Mouse (Mus musculus): ENCODE results near the gene Olfr1333. TPM values are rescaled to one million over a fixed set of nuclear protein-coding genes. Genes with fewer than 3 reads are reported as not detected.
"Not testable (repeated sequence)": the region's sequence is repeated elsewhere in the genome, so short reads cannot be mapped to it uniquely, and the experiment has no call there.

Gene Olfr1333
- not detected for total RNA-seq (2021)

DNA sequence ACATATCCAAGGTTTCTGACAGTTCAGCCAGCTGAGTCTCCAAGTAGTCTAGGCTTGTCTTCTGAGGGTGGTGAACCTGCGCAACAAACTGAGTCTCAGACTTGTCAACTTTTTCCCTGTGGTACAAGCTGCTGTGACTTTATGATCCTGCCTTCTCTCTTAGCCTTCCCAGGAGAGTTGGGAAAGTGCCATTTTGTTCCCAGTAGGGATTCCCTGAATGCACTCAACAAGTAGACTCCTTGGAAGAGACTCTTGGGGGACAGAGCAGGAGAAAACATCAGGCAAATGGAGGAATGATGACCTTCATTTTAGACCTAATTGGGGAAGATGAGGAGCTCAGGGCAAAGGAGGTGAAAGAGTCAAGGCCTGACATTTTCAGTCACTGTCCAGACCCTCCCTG, at the start of gene Olfr1333:
Gene Olfr1333, minus strand, starts transcription at position 101 of the 400 bp plus-strand sequence.
- intact Hi-C loops (cut with DNase I) = no loop called here
- DNase-seq = no peak

DNA sequence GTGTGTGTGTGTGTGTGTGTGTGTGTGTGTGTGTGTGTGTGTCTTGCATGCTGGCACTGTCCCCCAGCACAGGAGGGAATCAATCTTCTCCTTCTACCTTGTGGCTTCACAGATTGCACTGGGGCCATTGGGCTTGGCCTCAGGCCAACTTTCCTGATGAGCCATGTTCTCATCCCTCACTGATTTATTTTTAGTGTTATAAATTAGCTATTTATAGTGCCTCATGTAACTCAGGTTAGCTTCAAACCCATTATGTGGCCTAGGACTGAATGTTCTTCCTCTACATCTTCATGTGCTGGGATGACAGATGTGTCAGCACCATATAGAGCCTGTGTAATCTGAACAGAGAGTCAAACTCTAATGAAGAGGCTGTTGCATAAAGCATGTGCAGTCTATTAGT, 31.5 kb upstream of the Olfr1333 start:
- DNase-seq = peak; percentile 8 to 11
- intact Hi-C loops (cut with DNase I) = no loop called here

DNA sequence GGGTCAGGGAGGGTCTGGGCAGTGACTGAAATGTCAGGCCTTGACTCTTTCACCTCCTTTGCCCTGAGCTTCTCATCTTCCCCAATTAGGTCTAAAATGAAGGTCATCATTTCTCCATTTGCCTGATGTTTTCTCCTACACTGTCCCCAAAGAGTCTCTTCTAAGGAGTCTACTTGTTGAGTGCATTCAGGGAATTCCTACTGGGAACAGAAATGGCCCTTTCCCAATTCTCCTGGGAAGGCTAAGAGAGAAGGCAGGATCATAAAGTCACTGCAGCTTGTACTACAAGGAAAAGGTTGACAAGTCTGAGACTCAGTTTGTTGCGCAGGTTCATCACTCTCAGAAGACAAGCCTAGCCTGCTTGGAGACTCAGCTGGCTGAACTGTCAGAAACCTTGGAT, 28.3 kb upstream of the Olfr1333 start, which contains the start of gene Olfr1331:
Gene Olfr1331, plus strand, starts transcription at position 301 of the 400 bp plus-strand sequence.
- no peak for DNase-seq
- intact Hi-C loops (cut with DNase I) = no loop called here

DNA sequence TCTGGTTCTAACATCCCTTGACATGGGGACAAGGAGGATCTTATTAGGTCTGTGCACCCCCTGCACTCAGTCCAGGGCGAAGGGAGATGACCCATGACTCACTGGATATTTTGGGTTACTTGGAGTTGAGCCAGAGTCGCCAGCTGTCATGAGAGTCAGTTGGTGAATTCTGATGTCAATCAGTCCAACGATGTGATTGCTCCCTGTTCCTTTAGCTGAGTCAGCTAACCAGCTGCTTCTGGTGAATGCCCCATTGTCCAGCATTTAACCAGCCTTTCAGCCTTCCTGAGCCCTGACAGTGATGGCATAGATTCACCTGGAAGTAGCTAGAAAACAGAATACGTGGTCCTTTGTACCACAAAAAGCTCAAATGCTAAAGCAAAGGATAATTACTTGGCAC, 26.6 kb upstream of the Olfr1333 start:
- DNase-seq = peak in 1 of 2 experiments; percentile 2
- intact Hi-C loops (cut with DNase I) = no loop called here

DNA sequence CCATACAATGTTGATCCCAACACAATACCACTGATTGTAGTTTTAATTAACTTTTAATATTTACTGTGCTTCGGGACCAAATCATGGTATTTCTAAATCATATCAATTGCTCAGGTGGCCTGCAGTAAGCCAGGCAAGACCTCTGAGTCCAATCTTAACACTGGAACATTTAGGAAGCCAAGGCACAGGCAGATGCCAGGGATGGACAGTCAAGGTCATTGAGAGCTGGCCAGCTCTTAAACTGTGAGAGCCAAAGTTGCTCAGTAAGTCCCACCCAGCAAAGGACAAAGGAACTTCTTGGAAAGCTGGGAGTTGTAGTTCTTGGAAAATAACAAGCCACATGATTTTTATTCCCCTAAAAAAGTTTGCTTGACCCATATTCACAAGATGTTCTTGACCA, 25.7 kb upstream of the Olfr1333 start:
- DNase-seq = peak in 1 of 2 experiments; percentile 4
- intact Hi-C loops (cut with DNase I) = no loop called here

DNA sequence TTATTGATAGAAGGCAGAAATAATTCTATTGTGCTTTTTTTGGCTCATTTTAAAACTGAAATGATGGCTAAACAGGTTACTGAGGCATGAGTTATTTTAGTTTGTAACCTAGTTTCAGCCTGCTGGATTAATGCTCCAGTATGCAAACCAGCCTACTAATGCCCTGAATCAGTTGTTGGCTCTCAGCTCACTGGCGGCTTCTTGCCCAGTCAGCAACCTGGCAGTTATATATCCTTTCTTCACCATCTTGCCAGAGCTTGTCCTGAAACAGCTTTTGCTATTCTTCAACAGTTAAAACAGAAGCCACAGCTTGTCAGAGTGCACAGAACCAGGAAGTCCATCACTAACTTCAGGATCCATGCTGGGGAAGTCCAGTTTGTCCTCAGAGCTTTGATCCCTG, 17.2 kb downstream of the Olfr1333 start:
- intact Hi-C loops (cut with DNase I) = no loop called here

DNA sequence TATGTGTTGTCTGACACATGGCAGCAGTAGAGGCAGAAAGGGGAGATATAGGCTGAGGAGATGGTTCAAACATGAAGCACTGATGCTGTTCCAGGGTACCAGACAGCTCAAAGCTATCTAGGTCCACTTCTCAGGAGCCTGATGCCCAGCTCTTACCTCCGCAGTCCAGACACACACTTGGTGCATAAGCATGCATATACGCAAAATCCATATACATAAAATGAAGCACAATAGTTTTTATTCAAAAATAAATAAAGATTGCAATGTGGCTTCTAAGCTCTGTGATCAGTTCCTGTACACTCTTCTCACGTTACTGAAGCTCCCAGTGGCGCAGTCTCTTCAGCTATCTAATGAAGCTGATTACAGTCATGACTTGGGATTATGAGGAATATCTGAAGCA, 26.2 kb downstream of the Olfr1333 start, which contains the start of gene Olfr1335:
Gene Olfr1335, minus strand, starts transcription at position 101 of the 400 bp plus-strand sequence.
- DNase-seq = no peak
- intact Hi-C loops (cut with DNase I) = no loop called here

More for the DNA sequence above, 17.2 kb downstream of the Olfr1333 start:
- no peak for DNase-seq

DNA sequence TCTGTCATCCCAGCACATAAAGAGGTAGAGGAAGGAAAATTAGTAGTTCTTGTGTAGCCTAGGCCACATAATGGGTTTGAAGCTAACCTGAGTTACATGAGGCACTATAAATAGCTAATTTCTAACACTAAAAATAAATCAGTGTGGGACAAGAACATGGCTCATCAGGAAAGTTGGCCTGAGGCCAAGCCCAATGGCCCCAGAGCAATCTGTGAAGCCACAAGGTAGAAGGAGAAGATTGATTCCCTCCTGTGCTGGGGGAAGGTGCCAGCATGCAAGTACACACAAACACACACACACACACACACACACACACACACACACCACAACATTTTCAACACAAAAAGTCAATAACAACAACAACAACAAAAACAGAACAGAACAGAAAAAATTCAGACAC, 43.3 kb downstream of the Olfr1333 start:
- intact Hi-C loops (cut with DNase I) = not testable (repeated sequence)
- peak in 1 of 2 experiments; percentile 7 for DNase-seq

DNA sequence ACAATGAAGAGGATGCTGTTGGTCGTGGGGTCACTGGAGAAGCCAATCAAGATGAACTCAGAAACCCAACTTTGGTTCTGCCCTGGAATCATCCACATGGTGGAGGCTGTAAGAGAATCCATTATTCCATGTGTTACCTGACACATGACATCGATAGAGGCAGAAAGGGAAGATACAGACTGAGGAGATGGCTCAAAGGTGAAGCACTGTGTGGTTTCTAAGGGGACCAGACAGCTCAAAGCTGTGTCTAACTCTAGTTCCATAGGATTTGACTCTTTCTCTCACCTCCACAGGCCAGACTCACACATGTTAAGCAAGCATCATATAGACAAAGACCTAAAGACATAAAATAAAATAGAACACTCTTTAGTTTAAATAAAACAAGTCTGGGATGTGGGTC, 53.6 kb downstream of the Olfr1333 start, which contains the start of gene Olfr1337:
Gene Olfr1337, minus strand, starts transcription at position 101 of the 400 bp plus-strand sequence.
- no peak for DNase-seq
- intact Hi-C loops (cut with DNase I) = no loop called here

Other genes with a start within 250 kb of the Olfr1333 start
- gene Cfap57, start 215.5 kb downstream of the Olfr1333 start, total RNA-seq (2021) = under 1 TPM in 1 of 2 experiments, not detected in 1; 0.05 TPM
- gene Ebna1bp2, start 215.5 kb downstream of the Olfr1333 start, total RNA-seq (2021) = 10 to 100 TPM; 38.0 to 39.1 TPM
- gene Olfr62, start 177.3 kb downstream of the Olfr1333 start, total RNA-seq (2021) = not detected
- gene Olfr1342, start 143.5 kb downstream of the Olfr1333 start, total RNA-seq (2021) = not detected
- gene Olfr1341, start 132.8 kb downstream of the Olfr1333 start, total RNA-seq (2021) = not detected
- not detected for gene Olfr1340, start 116.1 kb downstream of the Olfr1333 start, total RNA-seq (2021)
- gene Olfr1339, start 104.1 kb downstream of the Olfr1333 start, total RNA-seq (2021) = not detected
- gene Olfr1338, start 77.5 kb downstream of the Olfr1333 start, total RNA-seq (2021) = not detected
- not detected for gene Olfr1337, start 53.7 kb downstream of the Olfr1333 start, total RNA-seq (2021)
- not detected for gene Olfr1335, start 26.3 kb downstream of the Olfr1333 start, total RNA-seq (2021)
- gene Olfr1331, start 28.4 kb upstream of the Olfr1333 start, total RNA-seq (2021) = not detected
- gene Olfr1330, start 52.3 kb upstream of the Olfr1333 start, total RNA-seq (2021) = not detected
- gene Olfr1329, start 81.2 kb upstream of the Olfr1333 start, total RNA-seq (2021) = not detected
- not detected for gene Olfr1328, start 102.3 kb upstream of the Olfr1333 start, total RNA-seq (2021)
- gene Lao1, start 125.3 kb upstream of the Olfr1333 start, total RNA-seq (2021) = under 1 TPM; 0.28 to 0.38 TPM